Mouse (Mus musculus) lung, postnatal 0 days (tissue): ENCODE measurements around the gene Gm49361. TPM values are rescaled to one million over a fixed set of nuclear protein-coding genes. Genes with fewer than 3 reads are reported as not detected.
"Not testable (repeated sequence)": the region's sequence is repeated elsewhere in the genome, so short reads cannot be mapped to it uniquely, and the experiment has no call there.

Experiments
- ATAC-seq: fragments of 200-750 bp; cut with Nextera tagmentation; 2 replicates; pipeline ENCODE4 v1.8.0; 2017; ENCODE audit warnings: moderate library complexity
- DNase-seq: peaks from one replicate; pipeline ENCODE4 v3.0.0-alpha.2; 2016; ENCODE audit warnings: low spot score
- H3K27ac ChIP-seq: fragments of 300-500 bp; sonication (generic); 2 replicates; pipeline ENCODE4 v1.5.1; 2014; ENCODE audit warnings: antibody characterized with exemption, mild to moderate bottlenecking, low read length, mixed read lengths
- H3K27me3 ChIP-seq: fragments of 300-500 bp; sonication (generic); replicated peaks from 2 replicates; pipeline ENCODE4 v1.6.1; 2014; ENCODE audit warnings: low read length, mixed read lengths; ENCODE audit not compliant: insufficient read depth
- H3K36me3 ChIP-seq: fragments of 300-500 bp; sonication (generic); 2 replicates; pipeline ENCODE4 v1.6.1; 2014; ENCODE audit warnings: low read length, mixed read lengths; ENCODE audit not compliant: insufficient read depth
- H3K4me1 ChIP-seq: fragments of 300-500 bp; sonication (generic); 2 replicates; pipeline ENCODE4 v1.6.1; 2014; ENCODE audit warnings: antibody characterized with exemption, low read depth, low read length, mixed read lengths; ENCODE audit not compliant: insufficient read depth
- H3K4me2 ChIP-seq: fragments of 300-500 bp; sonication (generic); replicated peaks from 2 replicates; pipeline ENCODE4 v1.6.1; 2014; ENCODE audit warnings: low read depth, mild to moderate bottlenecking, low read length, moderate library complexity, mixed read lengths
- H3K4me3 ChIP-seq: fragments of 300-500 bp; sonication (generic); 2 replicates; pipeline ENCODE4 v1.5.1; 2014; ENCODE audit warnings: low read depth, low read length
- H3K9ac ChIP-seq: fragments of 300-500 bp; sonication (generic); replicated peaks from 2 replicates; pipeline ENCODE4 v1.6.1; 2014; ENCODE audit warnings: low read depth, mild to moderate bottlenecking
- H3K9me3 ChIP-seq: fragments of 300-500 bp; sonication (generic); 2 replicates; pipeline ENCODE4 v1.6.1; 2016; ENCODE audit warnings: low read length, mixed read lengths
- CTCF ChIP-seq: IDR thresholded peaks from 2 replicates; pipeline ENCODE4 v1.5.1; 2016; ENCODE audit warnings: antibody characterized with exemption, mild to moderate bottlenecking
- EP300 ChIP-seq: IDR thresholded peaks from 2 replicates; pipeline ENCODE4 v1.6.1; 2016; ENCODE audit warnings: antibody characterized with exemption, mild to moderate bottlenecking, control low read depth
- WGBS: fragments of 180-500 bp; shearing (Covaris S2); extraction: QIAGEN DNeasy Blood & Tissue Kit; methylation state at CpG from one replicate; pipeline ENCODE4 v1.1.7; 2014; 5-methylcytosine and 5-hydroxymethylcytosine counted together
- polyA plus RNA-seq: library from polyadenylated mRNA; unstranded; fragments of >200 nt; fragmentation: Nextera tagmentation; extraction: Ambion mirVana; gene quantifications from 2 replicates; pipeline ENCODE4 v1.2.1, GENCODE M21; 2015

Gene Gm49361
- polyA plus RNA-seq, 1 experiment from 2014 or later = not detected

DNA sequence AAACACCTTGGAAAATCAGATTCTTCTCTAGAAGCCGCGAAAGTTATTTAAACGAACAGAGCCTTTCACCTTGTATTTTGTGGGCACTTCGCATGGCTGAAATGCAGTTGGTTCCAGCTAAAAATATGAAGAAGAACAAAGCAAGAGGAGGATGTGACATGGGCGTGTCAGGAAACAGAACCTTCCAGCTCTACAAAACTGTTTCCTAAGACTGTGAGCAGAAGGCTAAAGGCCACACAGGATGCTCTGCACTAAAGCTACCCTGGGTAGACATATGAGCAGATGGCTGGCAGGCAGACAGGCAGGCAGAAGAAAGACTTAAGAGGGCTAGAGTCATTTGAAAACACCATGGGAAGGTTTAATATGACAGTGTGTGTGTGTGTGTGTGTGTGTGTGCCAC, 23.2 kb upstream of the Gm49361 start:
- DNase-seq (peak; percentile 31), ATAC-seq (no peak)
- 72% methylated on average over 5 of the region's 5 CpGs for WGBS
- H3K4me2 ChIP-seq = no peak overlapping the region
- H3K36me3 ChIP-seq = no peaks in the 10 kb centered on the region
- H3K4me3 ChIP-seq = no peak overlapping the region
- no peak overlapping the region for H3K27ac ChIP-seq
- H3K9ac ChIP-seq = no peak overlapping the region
- no peaks in the 10 kb centered on the region for H3K27me3 ChIP-seq
- no peaks in the 10 kb centered on the region for H3K4me1 ChIP-seq
- H3K9me3 ChIP-seq = no peaks in the 10 kb centered on the region
- TF ChIP-seq CTCF (no peak), EP300 (no peak)

DNA sequence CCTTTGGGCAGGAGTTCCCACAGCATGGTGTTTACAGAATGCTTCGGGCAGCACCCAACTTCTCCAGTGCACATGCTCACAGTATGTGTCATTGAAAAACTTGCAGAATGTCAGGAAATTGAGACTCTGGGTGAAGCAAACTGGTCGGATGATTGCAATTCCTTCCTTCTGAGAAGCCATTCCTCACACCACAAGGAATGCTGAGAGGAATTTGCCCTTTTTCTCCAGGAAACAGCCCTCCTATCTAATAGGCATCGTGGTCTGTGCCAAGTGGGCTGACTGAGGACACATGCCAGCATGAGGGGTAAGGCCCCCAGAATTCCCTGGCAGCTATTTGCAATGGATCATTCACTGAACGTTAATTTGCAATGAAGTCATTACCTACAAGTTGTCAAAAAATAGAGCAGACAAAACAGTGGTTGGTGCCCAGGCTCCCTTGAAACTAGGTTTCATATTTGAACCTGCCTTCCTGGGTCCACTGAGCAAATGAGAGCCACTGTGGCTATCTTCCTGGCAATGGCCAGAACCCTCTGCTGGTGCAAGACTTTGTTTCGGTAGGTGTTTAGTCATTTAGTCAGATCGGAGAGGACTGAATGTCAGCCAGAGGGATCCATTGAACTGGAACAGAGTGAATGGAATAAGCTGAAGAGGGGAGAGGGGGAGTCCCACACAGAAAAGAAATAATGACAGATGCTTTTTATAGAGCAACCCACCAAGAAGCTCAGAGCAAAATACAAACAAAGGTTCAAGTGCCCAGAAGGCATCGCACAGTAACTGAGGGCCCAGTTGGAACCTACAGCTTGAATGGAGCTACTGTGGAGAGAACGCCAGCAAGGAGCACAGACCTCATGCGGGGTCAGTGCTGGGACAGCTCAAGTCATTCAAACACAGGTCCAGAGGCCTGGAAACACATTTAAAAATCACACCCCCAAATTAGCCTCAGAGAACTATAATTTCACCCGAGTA, 14.8 kb upstream of the Gm49361 start:
- 48% methylated on average over 10 of the region's 10 CpGs for WGBS
- H3K27ac ChIP-seq = peak overlapping the region; percentile 34; the same call in 1 of the 2 replicates
- no peaks in the 10 kb centered on the region for H3K27me3 ChIP-seq
- no peaks in the 10 kb centered on the region for H3K36me3 ChIP-seq
- H3K4me3 ChIP-seq = no peak overlapping the region
- DNase-seq = peak; percentile 80
- H3K9ac ChIP-seq = no peak overlapping the region
- no peaks in the 10 kb centered on the region for H3K9me3 ChIP-seq
- TF ChIP-seq EP300 (peak; percentile 79), CTCF (no peak)
- ATAC-seq = peak; percentile 80
- no peak overlapping the region for H3K4me2 ChIP-seq
- H3K4me1 ChIP-seq = peaks cover 10% of the 10 kb centered on the region; the same call in 1 of the 2 replicates

DNA sequence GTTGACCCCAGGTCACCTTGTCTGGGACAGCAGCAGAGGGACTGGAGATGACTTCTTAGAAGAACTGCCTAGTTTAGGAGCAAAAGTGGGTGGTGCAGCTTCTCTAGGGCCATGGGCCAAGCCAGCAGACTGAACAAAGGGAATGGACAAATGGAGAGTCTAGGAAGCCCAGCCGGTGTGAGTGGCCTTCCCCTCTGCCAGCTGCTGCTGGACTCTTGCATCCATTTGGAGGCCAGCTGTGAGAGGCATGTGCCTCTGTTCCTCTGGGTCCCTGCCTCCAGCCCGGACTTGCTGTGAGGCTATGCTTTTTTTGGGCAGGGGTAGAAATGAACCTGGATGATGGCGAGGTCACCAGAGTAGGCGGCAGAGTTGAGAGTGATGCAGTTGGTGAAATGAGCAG, 12.3 kb upstream of the Gm49361 start, which contains the start of gene Lats2:
TSS of gene Lats2 (minus strand) at position 152 of the 400 bp plus-strand sequence.
- Histone ChIP-seq H3K4me2 (no peak within 1 kb of the TSS), H3K4me1 (peaks cover 10% of the 10 kb centered on the region; the same call in 1 of the 2 replicates), H3K27ac (no peak within 1 kb of the TSS), H3K27me3 (no peaks in the 10 kb centered on the region), H3K9me3 (no peaks in the 10 kb centered on the region), H3K36me3 (no peaks in the 10 kb centered on the region), H3K4me3 (no peak within 1 kb of the TSS), H3K9ac (no peak within 1 kb of the TSS)
- ATAC-seq (no peak), DNase-seq (peak; percentile 23)
- no peak for TF ChIP-seq CTCF
- TF ChIP-seq EP300 = no peak
- 77% methylated on average over 4 of the region's 4 CpGs for WGBS

DNA sequence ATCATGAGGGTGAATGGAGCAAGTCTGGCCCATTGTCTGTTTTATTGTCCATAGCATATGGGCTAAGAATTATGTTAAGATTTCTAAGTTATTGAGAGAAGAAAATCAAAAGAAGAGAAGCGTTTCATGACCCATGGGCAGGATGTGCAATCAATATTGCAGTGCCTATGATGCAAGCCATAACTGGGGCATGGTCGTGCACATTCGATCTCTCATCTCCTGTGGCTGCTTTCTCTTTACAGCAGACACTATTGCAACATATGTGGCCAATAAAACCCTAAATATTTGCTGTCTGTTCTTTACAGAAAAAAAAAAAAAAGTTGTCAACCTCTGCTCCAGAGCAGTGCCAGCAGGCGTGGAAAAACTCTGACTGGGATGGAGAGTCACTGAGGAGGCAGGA, 10.2 kb upstream of the Gm49361 start:
- Histone ChIP-seq H3K9me3 (no peaks in the 10 kb centered on the region), H3K9ac (no peak overlapping the region), H3K4me2 (no peak overlapping the region), H3K4me1 (peaks cover 9% of the 10 kb centered on the region; the same call in 1 of the 2 replicates), H3K36me3 (no peaks in the 10 kb centered on the region), H3K4me3 (no peak overlapping the region), H3K27ac (no peak overlapping the region), H3K27me3 (no peaks in the 10 kb centered on the region)
- DNase-seq = no peak
- 69% methylated on average over 4 of the region's 4 CpGs for WGBS
- no peak for ATAC-seq
- no peak for TF ChIP-seq CTCF
- TF ChIP-seq EP300 = no peak

DNA sequence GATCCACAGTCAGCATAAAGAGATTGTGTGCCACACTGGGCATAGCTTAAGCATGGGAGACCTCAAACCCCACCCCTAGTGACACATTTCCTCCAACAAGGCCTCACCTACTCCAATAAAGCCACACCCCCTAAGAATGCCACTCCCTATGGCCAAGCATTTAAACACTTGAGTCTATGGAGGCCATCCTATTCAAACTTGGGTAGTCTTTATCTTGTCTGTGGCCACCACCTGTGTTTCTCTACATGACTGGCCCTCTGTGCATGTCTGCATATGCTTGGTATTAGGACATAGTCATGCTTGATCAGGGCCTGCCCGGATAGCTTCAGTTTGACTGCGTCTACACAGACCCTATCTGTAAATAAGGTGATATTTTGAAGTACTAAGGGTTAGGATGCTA, 9.8 kb upstream of the Gm49361 start:
- DNase-seq (no peak), ATAC-seq (no peak)
- 97% methylated on average over 2 of the region's 2 CpGs for WGBS
- no peak overlapping the region for H3K4me3 ChIP-seq
- no peaks in the 10 kb centered on the region for H3K9me3 ChIP-seq
- H3K4me2 ChIP-seq = no peak overlapping the region
- H3K27ac ChIP-seq = no peak overlapping the region
- peaks cover 4% of the 10 kb centered on the region; the same call in 1 of the 2 replicates for H3K4me1 ChIP-seq
- no peaks in the 10 kb centered on the region for H3K27me3 ChIP-seq
- H3K36me3 ChIP-seq = no peaks in the 10 kb centered on the region
- TF ChIP-seq EP300 = no peak
- no peak overlapping the region for H3K9ac ChIP-seq

DNA sequence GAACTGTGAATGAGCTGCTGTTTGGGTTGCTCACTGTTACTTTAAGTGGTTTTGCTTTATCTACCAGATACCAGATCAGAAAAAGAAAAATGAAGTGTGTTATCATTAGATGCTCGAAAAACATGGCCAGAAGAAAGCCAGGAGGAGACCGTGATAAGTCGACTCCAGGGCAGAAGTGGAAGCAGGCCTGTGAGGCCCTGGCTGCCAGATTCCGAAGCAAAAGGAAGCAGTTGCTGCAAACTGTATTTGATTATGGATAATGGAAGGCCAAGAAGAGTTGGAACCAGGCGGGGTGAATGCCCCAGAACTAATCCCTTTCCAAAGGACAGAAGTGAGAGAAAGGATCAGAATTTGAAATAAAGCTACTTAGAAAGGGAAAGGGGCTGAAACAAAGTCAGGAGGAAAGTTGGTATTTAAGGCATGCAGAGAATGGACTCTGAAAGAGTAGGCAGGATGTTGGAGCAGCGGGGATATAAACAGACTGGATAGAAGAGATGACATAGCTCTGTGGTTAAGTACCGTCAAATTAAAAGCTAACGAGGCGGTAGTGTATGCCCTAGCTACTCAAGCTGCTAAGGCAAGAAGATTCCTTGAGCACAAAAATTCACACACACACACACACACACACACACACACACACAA, 7.6 kb upstream of the Gm49361 start:
- H3K4me2 ChIP-seq = no peak overlapping the region
- no peak overlapping the region for H3K9ac ChIP-seq
- H3K27me3 ChIP-seq = no peaks in the 10 kb centered on the region
- TF ChIP-seq EP300 = no peak
- no peak for TF ChIP-seq CTCF
- ATAC-seq (peak; percentile 73), DNase-seq (peak; percentile 54)
- no peaks in the 10 kb centered on the region for H3K4me1 ChIP-seq
- peak overlapping the region; percentile 73 for H3K27ac ChIP-seq
- no peaks in the 10 kb centered on the region for H3K36me3 ChIP-seq
- no peak overlapping the region for H3K4me3 ChIP-seq
- 13% methylated on average over 9 of the region's 9 CpGs for WGBS
- no peaks in the 10 kb centered on the region for H3K9me3 ChIP-seq

DNA sequence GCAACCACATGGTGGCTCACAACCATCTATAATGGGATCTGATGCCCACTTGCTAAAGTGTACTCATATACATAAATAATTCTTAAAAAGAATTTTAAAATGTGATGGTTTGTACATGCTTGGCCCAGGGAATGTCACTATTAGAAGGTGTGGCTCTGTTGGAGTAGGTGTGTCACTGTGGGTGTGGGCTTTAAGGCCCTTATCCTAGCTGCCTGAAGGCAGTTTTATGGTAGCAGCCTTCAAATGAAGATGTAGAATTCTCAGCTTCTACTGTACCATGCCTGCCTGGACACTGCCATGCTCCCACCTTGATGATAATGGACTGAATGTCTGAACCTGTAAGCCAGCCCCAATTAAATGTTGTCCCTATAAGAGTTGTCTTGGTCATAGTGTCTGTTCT, 5.1 kb upstream of the Gm49361 start:
- H3K36me3 ChIP-seq, ATAC-seq, H3K27me3 ChIP-seq, H3K4me1 ChIP-seq, H3K27ac ChIP-seq, H3K9me3 ChIP-seq, DNase-seq, H3K4me2 ChIP-seq, H3K4me3 ChIP-seq, H3K9ac ChIP-seq: not testable (repeated sequence)
